Mouse (Mus musculus): Measurements from ENCODE around the gene Nr1d1.

DNA sequence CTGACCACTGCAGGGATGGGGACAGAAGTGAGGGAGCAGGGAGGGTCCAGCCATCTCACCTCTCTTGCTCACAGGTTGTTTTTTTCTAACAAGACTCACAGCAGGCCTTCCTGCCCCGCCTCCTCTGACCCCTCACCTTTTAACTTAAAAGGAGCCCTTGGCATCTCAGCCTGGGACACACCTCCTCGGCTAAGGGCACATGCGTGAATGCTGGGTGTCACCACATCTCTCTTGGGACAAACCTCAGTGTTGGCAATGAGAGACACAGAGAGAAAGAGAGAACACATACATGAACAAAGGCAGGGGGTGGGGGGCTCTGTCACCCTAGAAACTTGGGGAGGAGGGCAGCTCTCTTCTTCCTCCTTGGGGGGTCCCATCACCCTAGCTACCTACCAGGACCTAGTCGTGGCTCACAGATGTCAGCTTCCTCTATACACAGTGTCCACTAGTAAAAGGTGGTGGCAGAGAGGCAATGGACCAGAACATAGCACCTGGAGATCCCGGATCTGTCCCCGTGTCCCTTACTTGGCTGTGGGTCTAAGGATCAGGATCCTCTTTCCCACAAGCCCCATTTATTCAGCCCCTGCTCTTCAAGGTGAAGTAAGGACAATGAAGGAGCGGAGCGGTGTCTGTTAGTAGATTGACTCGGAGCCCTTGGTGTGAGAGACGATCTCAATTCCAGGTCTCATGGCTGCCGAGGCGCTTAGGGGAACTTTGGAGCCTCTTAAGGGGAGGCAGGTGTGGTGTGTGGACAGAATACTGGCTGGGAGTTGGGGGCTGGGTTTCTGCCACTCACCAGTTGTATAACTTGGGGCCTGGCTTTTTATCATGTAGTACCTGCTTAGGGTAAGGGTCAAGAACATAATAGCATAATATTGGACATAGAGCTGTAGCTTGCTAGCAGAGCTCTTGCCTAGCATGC, 28.9 kb downstream of the Nr1d1 start:
- TF ChIP-seq CTCF (IDR thresholded peaks at IDR 0.05; ENCODE audit: insufficient read depth, low read depth, low read length) (no peak), POLR2A (IDR thresholded peaks at IDR 0.05; ENCODE audit: insufficient read depth, low read depth, low read length) (no peak)
